16 mouse cellular contexts compared by ENCODE assay signal in genomic region chr11:88612141-88612540, GRCm38 (mm10).
DNase-seq lines count a peak whose midpoint lies in the region; ATAC-seq and TF ChIP-seq lines count a peak whose summit lies in the region.
"Had no signal": no experiment of that assay in that cellular context is flagged by ENCODE, and none has a peak within 500 bp of the region (broad histone marks: within the 10 kb centered on the region; RNA-seq: fewer than 3 reads in every experiment).

No protein-coding gene starts in this region.

- TF ChIP-seq CTCF in small intestine, adult 2 months (IDR thresholded peaks at IDR 0.05; ENCODE audit: extremely low read depth, insufficient read length, insufficient replicate concordance, low read depth, low read length) = no peak

- TF ChIP-seq POLR2A in small intestine, adult 2 months (IDR thresholded peaks at IDR 0.05; ENCODE audit: low read depth, low read length) = no peak

- no peak overlapping the region for H3K4me3 ChIP-seq in kidney, embryonic 14.5 days (ENCODE audit: low read length)
- H3K4me3 ChIP-seq in heart, embryonic 16.5 days (ENCODE audit: low read length) = no peak overlapping the region
- H3K4me3 ChIP-seq in small intestine, adult 2 months (ENCODE audit: low read depth, low read length) = no peak overlapping the region
- H3K4me3 ChIP-seq: liver, embryonic 15.5 days had no signal

- peaks cover 37% of the 10 kb centered on the region for H3K4me1 ChIP-seq in kidney, embryonic 14.5 days (ENCODE audit: control insufficient read depth, insufficient read depth, low read length)
- peaks cover 60% of the 10 kb centered on the region for H3K4me1 ChIP-seq in heart, embryonic 16.5 days (ENCODE audit: control insufficient read depth, insufficient read depth, low read length)
- H3K4me1 ChIP-seq in small intestine, adult 2 months (ENCODE audit: control insufficient read depth, insufficient read depth, insufficient read length, low read length) = peaks cover 9% of the 10 kb centered on the region

- H3K4me2 ChIP-seq in kidney, embryonic 14.5 days (replicated peaks; ENCODE audit: low read depth, low read length) = no peak overlapping the region
- no peak overlapping the region for H3K4me2 ChIP-seq in heart, embryonic 16.5 days (ENCODE audit: low read depth, low read length)
- H3K4me2 ChIP-seq: liver, embryonic 15.5 days had no signal

- no peaks in the 10 kb centered on the region for H3K27me3 ChIP-seq in kidney, embryonic 14.5 days (ENCODE audit: control insufficient read depth, insufficient read depth, low read length)
- no peaks in the 10 kb centered on the region for H3K27me3 ChIP-seq in heart, embryonic 16.5 days (ENCODE audit: control insufficient read depth, insufficient read depth, low read length)
- no peaks in the 10 kb centered on the region for H3K27me3 ChIP-seq in small intestine, adult 2 months (ENCODE audit: control insufficient read depth, insufficient read depth, low read length)
- H3K27me3 ChIP-seq: liver, embryonic 15.5 days; Patski had no signal

- no peak for DNase-seq in kidney, postnatal 4 days
- peak; percentile 70 for DNase-seq in urinary bladder, postnatal 14 days (ENCODE audit: low spot score)
- DNase-seq in urinary bladder, postnatal 10 days (ENCODE audit: low spot score) = no peak
- no peak for DNase-seq in cerebellum, postnatal 25 days
- no peak for DNase-seq in retina, embryonic 14.5 days (ENCODE audit: low spot score)
- DNase-seq: adrenal gland, postnatal 25 days; cerebellum, adult 11-12 months; left cerebral cortex, postnatal 4 days; thymus, postnatal 25 days had no signal

- no peak overlapping the region for H3K27ac ChIP-seq in kidney, embryonic 14.5 days (ENCODE audit: low read depth, low read length)
- H3K27ac ChIP-seq in heart, embryonic 16.5 days (ENCODE audit: low read length) = peak overlapping the region; percentile 4; the same call in 1 of the 2 replicates
- 0 out of 2 replicates have a peak overlapping the region, but pooled peaks have one; percentile 2 for H3K27ac ChIP-seq in small intestine, adult 2 months (ENCODE audit: insufficient read depth, low read depth, low read length)
- H3K27ac ChIP-seq: liver, embryonic 15.5 days had no signal

- H3K9me3 ChIP-seq in kidney, embryonic 14.5 days (ENCODE audit: control insufficient read depth, low read length) = no peaks in the 10 kb centered on the region
- no peaks in the 10 kb centered on the region for H3K9me3 ChIP-seq in heart, embryonic 16.5 days (replicated peaks; ENCODE audit: control insufficient read depth, low read length)
- H3K9me3 ChIP-seq: liver, embryonic 15.5 days had no signal

- H3K36me3 ChIP-seq in kidney, embryonic 14.5 days (ENCODE audit: control insufficient read depth, insufficient read depth, low read length) = no peaks in the 10 kb centered on the region
- no peaks in the 10 kb centered on the region for H3K36me3 ChIP-seq in heart, embryonic 16.5 days (ENCODE audit: control insufficient read depth, insufficient read depth)
- H3K36me3 ChIP-seq in small intestine, adult 2 months (ENCODE audit: control insufficient read depth, insufficient read depth, low read length) = no peaks in the 10 kb centered on the region
- H3K36me3 ChIP-seq: liver, embryonic 15.5 days had no signal

- ATAC-seq in kidney, embryonic 14.5 days (ENCODE audit: low FRiP score, low TSS enrichment) = 0 out of 2 replicates have a peak, but pooled peaks have one; percentile 37
- ATAC-seq in heart, embryonic 16.5 days (replicated peaks; ENCODE audit: extremely low read depth, insufficient read depth, low FRiP score) = no peak
- ATAC-seq: CD4-positive, CD25-positive, alpha-beta regulatory T cell, adult 4 months; inflammation-experienced regulatory T-cells, adult 6 months; Patski had no signal

- WGBS in kidney, embryonic 14.5 days = 77% methylated on average over 7 of the region's 7 CpGs
- 85% methylated on average over 7 of the region's 7 CpGs for WGBS in heart, embryonic 16.5 days
- 87% methylated on average over 7 of the region's 7 CpGs for whole genome bisulfite sequencing in small intestine, adult 2 months

- no peak overlapping the region for H3K9ac ChIP-seq in kidney, embryonic 14.5 days (ENCODE audit: low read depth, low read length)
- H3K9ac ChIP-seq in heart, embryonic 16.5 days (ENCODE audit: low read length) = no peak overlapping the region
- H3K9ac ChIP-seq: liver, embryonic 15.5 days had no signal
